Mouse (Mus musculus): ENCODE measurements at regions not wholly inside any gene's neighbourhood (a gene's known extent, or its start where the extent isn't known, plus 50 kb on each side); places are given as distances from the start of the nearest gene placed in this dataset.

DNA sequence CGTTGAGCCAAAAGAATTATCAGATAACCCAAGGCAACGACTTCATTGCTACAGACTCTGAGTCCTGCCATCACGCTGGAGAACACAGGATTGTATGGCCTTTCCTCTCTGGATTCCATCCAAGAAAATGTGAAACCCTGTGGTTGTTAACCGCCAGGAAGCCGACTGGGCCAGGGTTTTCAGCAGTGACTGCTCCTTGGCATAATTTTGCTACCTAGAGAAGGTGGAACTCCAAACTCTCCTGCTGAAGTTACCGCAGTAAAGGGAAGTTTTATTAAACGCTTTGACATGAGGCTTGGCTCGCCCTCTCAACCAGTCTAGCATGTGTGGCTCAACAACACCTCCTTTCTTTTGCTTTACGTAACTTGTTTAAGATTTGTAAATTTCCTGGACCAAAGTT, 116.9 kb downstream of the Wif1 start:
- TF ChIP-seq CTCF (IDR thresholded peaks at IDR 0.05; ENCODE audit: low read depth) = no peak
- TF ChIP-seq EP300 (optimal IDR thresholded peaks at IDR 0.05) = no peak
